ENCODE assay signal across 8 mouse cellular contexts in the genomic region with DNA sequence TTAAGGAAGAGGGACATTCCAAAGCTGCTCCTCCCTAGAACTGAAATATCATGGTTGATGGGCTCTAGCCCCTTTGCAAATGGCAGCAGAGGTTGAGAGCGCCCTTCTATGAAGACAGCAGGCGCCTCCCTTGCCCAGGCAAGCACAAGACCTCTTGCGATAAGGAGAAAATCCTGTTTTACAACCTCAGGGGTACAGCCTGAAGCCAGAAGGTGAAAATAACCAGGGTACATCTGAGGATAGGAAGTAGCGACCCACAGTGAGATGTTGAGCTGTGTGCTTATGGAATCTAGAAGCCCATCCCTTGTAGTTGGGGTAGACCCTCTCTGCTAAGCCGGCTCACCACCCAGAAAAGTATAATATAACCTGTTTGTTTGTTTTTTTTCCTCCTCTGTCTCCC. TPM values are rescaled to one million over a fixed set of nuclear protein-coding genes. Genes with fewer than 3 reads are reported as not detected.
A peak's percentile ranks its signal among the peaks of the same experiment; 100 is the strongest.
DNase-seq lines count a peak whose midpoint lies in the region; ATAC-seq and TF ChIP-seq lines count a peak whose summit lies in the region.
"Had no signal": no experiment of that assay in that cellular context is flagged by ENCODE, and none has a peak within 500 bp of the region (broad histone marks: within the 10 kb centered on the region; RNA-seq: fewer than 3 reads in every experiment).

No protein-coding gene starts in this region.

- peak overlapping the region; percentile 65 for H3K4me2 ChIP-seq in lung, embryonic 14.5 days
- peak overlapping the region; percentile 57 for H3K4me2 ChIP-seq in embryonic facial prominence, embryonic 14.5 days (ENCODE audit: low read depth, low read length)
- H3K4me2 ChIP-seq in limb, embryonic 11.5 days (ENCODE audit: low read depth, severe bottlenecking), result peak overlapping the region; percentile 41; the same call in 1 of the 2 replicates
- peak overlapping the region; percentile 55 for H3K4me2 ChIP-seq in stomach, embryonic 15.5 days

- H3K9ac ChIP-seq in lung, embryonic 14.5 days, result peak overlapping the region; percentile 40; the same call in 1 of the 2 replicates
- H3K9ac ChIP-seq in embryonic facial prominence, embryonic 14.5 days (ENCODE audit: low read depth, low read length), result no peak overlapping the region
- H3K9ac ChIP-seq in limb, embryonic 11.5 days (ENCODE audit: low read length), result no peak overlapping the region
- H3K9ac ChIP-seq in stomach, embryonic 15.5 days, result no peak overlapping the region

- H3K27me3 ChIP-seq in lung, embryonic 14.5 days (ENCODE audit: insufficient read depth, low read length), result no peaks in the 10 kb centered on the region
- H3K27me3 ChIP-seq in embryonic facial prominence, embryonic 14.5 days (replicated peaks; ENCODE audit: control insufficient read depth, insufficient read depth, low read length), result no peaks in the 10 kb centered on the region
- no peaks in the 10 kb centered on the region for H3K27me3 ChIP-seq in limb, embryonic 11.5 days (ENCODE audit: control insufficient read depth, insufficient read depth, low read length)
- no peaks in the 10 kb centered on the region for H3K27me3 ChIP-seq in stomach, embryonic 15.5 days (replicated peaks)

- H3K27ac ChIP-seq in lung, embryonic 14.5 days (ENCODE audit: low read depth), result peak overlapping the region; percentile 21; the same call in 1 of the 2 replicates
- no peak overlapping the region; the same call in 1 of the 2 replicates for H3K27ac ChIP-seq in embryonic facial prominence, embryonic 14.5 days (replicated peaks; ENCODE audit: low read depth, low read length)
- H3K27ac ChIP-seq in limb, embryonic 11.5 days (replicated peaks; ENCODE audit: low read depth, low read length), result peak overlapping the region; percentile 75; the same call in 1 of the 2 replicates
- no peak overlapping the region for H3K27ac ChIP-seq in stomach, embryonic 15.5 days

- H3K4me1 ChIP-seq in lung, embryonic 14.5 days (ENCODE audit: insufficient read depth), result 0 out of 2 replicates have a peak, but pooled peaks cover 2% of the 10 kb centered on the region
- H3K4me1 ChIP-seq in embryonic facial prominence, embryonic 14.5 days (ENCODE audit: control insufficient read depth, insufficient read depth, low read length), result peaks cover 15% of the 10 kb centered on the region
- no peaks in the 10 kb centered on the region for H3K4me1 ChIP-seq in limb, embryonic 11.5 days (ENCODE audit: control insufficient read depth, insufficient read depth, low read length)
- H3K4me1 ChIP-seq in stomach, embryonic 15.5 days, result peaks cover 4% of the 10 kb centered on the region

- TF ChIP-seq CTCF in lung, embryonic 14.5 days (IDR thresholded peaks at IDR 0.05; ENCODE audit: low read depth), result no peak

- H3K36me3 ChIP-seq in lung, embryonic 14.5 days (ENCODE audit: insufficient read depth), result no peaks in the 10 kb centered on the region
- no peaks in the 10 kb centered on the region for H3K36me3 ChIP-seq in embryonic facial prominence, embryonic 14.5 days (ENCODE audit: control insufficient read depth, insufficient read depth, low read length)
- no peaks in the 10 kb centered on the region for H3K36me3 ChIP-seq in limb, embryonic 11.5 days (ENCODE audit: control insufficient read depth, insufficient read depth, low read length)
- no peaks in the 10 kb centered on the region for H3K36me3 ChIP-seq in stomach, embryonic 15.5 days

- DNase-seq in lung, embryonic 14.5 days, result no peak
- no peak for DNase-seq in lung, postnatal 14 days
- peak; percentile 27 for DNase-seq in embryonic facial prominence, embryonic 14.5 days (ENCODE audit: low spot score)
- DNase-seq in limb, embryonic 11.5 days (ENCODE audit: low spot score), result peak; percentile 41
- DNase-seq in layer of hippocampus, postnatal 36 days, result no peak
- no peak for DNase-seq in urinary bladder, postnatal 10 days (ENCODE audit: low spot score)

- WGBS in lung, embryonic 14.5 days, result 39% methylated on average over 5 of the region's 5 CpGs
- WGBS in embryonic facial prominence, embryonic 14.5 days, result 59% methylated on average over 5 of the region's 5 CpGs
- 31% methylated on average over 5 of the region's 5 CpGs for WGBS in limb, embryonic 11.5 days
- 54% methylated on average over 5 of the region's 5 CpGs for WGBS in stomach, embryonic 15.5 days

- H3K4me3 ChIP-seq in lung, embryonic 14.5 days (ENCODE audit: low read depth, low read length), result peak overlapping the region; percentile 33; the same call in 1 of the 2 replicates
- H3K4me3 ChIP-seq in embryonic facial prominence, embryonic 14.5 days (ENCODE audit: low read depth, low read length), result peak overlapping the region; percentile 36; the same call in 1 of the 2 replicates
- H3K4me3 ChIP-seq in limb, embryonic 11.5 days (ENCODE audit: low read depth, low read length), result no peak overlapping the region
- peak overlapping the region; percentile 26 for H3K4me3 ChIP-seq in stomach, embryonic 15.5 days (replicated peaks)

- H3K9me3 ChIP-seq in lung, embryonic 14.5 days (ENCODE audit: low read depth, low read length), result no peaks in the 10 kb centered on the region
- H3K9me3 ChIP-seq in embryonic facial prominence, embryonic 14.5 days (ENCODE audit: control insufficient read depth, low read length), result no peaks in the 10 kb centered on the region
- H3K9me3 ChIP-seq in limb, embryonic 11.5 days (ENCODE audit: control insufficient read depth, low read length), result no peaks in the 10 kb centered on the region
- no peaks in the 10 kb centered on the region for H3K9me3 ChIP-seq in stomach, embryonic 15.5 days

- ATAC-seq in lung, embryonic 14.5 days (ENCODE audit: insufficient read depth), result peak; percentile 24; the same call in 1 of the 2 replicates
- no peak for ATAC-seq in embryonic facial prominence, embryonic 14.5 days (ENCODE audit: low read depth)
- ATAC-seq in limb, embryonic 11.5 days (ENCODE audit: insufficient number of reproducible peaks, low FRiP score, low TSS enrichment, low read depth), result no peak
- ATAC-seq in stomach, embryonic 15.5 days (ENCODE audit: insufficient read depth, low FRiP score, low read depth), result no peak
- ATAC-seq: activated CD4-positive, CD25-positive, alpha-beta regulatory T cell, adult 4 months had no signal

RNA-seq across cellular contexts. Expression of gene Tcf12, which starts 57.6 kb away (rescaled TPM):
- polyA plus RNA-seq in lung, embryonic 14.5 days (2014; fragmentation: Nextera tagmentation; extraction: Ambion mirVana), result 103 and 108 TPM in 2 replicates
- 106 and 118 TPM in 2 replicates for polyA plus RNA-seq in embryonic facial prominence, embryonic 14.5 days (2014; fragmentation: Nextera tagmentation; extraction: Ambion mirVana)
- 191 and 194 TPM in 2 replicates for polyA plus RNA-seq in limb, embryonic 11.5 days (2014; fragmentation: Nextera tagmentation; extraction: Ambion mirVana)
- polyA plus RNA-seq in stomach, embryonic 15.5 days (2015; fragmentation: Nextera tagmentation; extraction: Ambion mirVana), result 47.6 and 48.4 TPM in 2 replicates
- 10 to 100 TPM; 60.7 to 61.2 TPM for total RNA-seq in layer of hippocampus, postnatal 36 days (2021)

Comparison
In these comparisons a context has a peak if more than half of its experiments do, and no peak if none do; other contexts are left out.
1. DNase-seq: peak in embryonic facial prominence, embryonic 14.5 days (single experiment) and limb, embryonic 11.5 days (single experiment); none in lung, embryonic 14.5 days (single experiment), lung, postnatal 14 days (single experiment), layer of hippocampus, postnatal 36 days (0 of 2) and urinary bladder, postnatal 10 days (single experiment).
2. H3K27ac ChIP-seq: peak in lung, embryonic 14.5 days (single experiment) and limb, embryonic 11.5 days (single experiment); none in embryonic facial prominence, embryonic 14.5 days (single experiment) and stomach, embryonic 15.5 days (single experiment).
3. Peak in every context shown above with its lines, with median percentiles within 50 percentile points of each other: H3K4me2 ChIP-seq.